Mouse (Mus musculus): ENCODE measurements around the gene Alox15. TPM values are rescaled to one million over a fixed set of nuclear protein-coding genes. Genes with fewer than 3 reads are reported as not detected.

Alox15 gene
- polyA plus RNA-seq, 1 experiment from 2014 or later, result 1.6 TPM

DNA sequence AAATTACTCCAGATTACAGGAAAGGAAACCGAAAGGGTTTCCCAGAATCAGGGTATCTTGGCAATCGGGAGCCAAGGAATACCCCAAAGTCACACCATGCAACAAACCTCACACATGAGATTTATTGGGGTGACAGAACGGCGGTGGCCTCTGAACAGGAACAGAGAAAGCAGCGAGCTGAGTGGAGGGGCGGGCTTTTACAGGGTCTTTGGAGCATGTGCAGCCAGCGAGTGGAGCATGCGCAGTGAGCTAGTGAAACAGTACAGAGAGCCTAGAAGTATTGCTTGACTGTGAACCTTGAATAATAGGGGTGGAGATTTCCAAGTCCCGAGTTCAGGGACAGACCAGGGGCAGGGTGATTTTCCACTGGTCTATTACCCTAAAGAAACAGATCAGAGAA lies 3.2 kb downstream of the Alox15 start:
- Histone ChIP-seq H3K9me3 (replicated peaks) (no peaks in the 10 kb centered on the region), H3K4me1 (replicated peaks) (peaks cover 7% of the 10 kb centered on the region; the same call in 1 of the 2 replicates), H3K36me3 (replicated peaks) (no peaks in the 10 kb centered on the region), H3K27ac (replicated peaks) (no peak overlapping the region), H3K4me2 (no peak overlapping the region), H3K27me3 (peaks cover 71% of the 10 kb centered on the region), H3K4me3 (replicated peaks) (no peak overlapping the region), H3K9ac (no peak overlapping the region)
- 65% methylated on average over 9 of the region's 9 CpGs for WGBS (ENCODE audit: insufficient replicate concordance)
- no peak for ATAC-seq (ENCODE audit: insufficient read depth)

DNA sequence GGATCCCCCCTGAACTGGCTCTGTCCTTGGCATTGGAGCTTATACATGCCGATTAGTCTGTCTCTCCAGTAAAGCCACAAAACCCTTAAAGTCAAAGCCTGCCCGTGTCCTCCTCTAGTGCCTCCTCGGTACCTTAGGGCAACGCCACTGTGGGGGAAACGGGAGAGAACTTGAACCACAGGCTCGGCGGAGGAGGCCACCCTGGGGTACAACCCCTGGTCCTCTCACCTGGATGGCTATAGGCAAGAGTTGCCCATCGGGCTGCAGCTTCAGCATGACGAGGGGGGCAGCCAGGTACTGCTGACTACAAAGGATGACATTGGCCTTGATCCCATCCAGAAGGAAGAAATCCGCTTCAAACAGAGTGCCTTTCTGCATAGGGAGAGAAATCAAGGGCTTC lies 4.0 kb downstream of the Alox15 start:
- no peak overlapping the region for H3K27ac ChIP-seq (replicated peaks)
- no peaks in the 10 kb centered on the region for H3K36me3 ChIP-seq (replicated peaks)
- peaks cover 7% of the 10 kb centered on the region; the same call in 1 of the 2 replicates for H3K4me1 ChIP-seq (replicated peaks)
- H3K9ac ChIP-seq, result no peak overlapping the region
- 59% methylated on average over 10 of the region's 10 CpGs for WGBS (ENCODE audit: insufficient replicate concordance)
- ATAC-seq (ENCODE audit: insufficient read depth), result no peak
- no peak overlapping the region for H3K4me3 ChIP-seq (replicated peaks)
- no peak overlapping the region for H3K4me2 ChIP-seq
- H3K9me3 ChIP-seq (replicated peaks), result no peaks in the 10 kb centered on the region
- H3K27me3 ChIP-seq, result peaks cover 63% of the 10 kb centered on the region

DNA sequence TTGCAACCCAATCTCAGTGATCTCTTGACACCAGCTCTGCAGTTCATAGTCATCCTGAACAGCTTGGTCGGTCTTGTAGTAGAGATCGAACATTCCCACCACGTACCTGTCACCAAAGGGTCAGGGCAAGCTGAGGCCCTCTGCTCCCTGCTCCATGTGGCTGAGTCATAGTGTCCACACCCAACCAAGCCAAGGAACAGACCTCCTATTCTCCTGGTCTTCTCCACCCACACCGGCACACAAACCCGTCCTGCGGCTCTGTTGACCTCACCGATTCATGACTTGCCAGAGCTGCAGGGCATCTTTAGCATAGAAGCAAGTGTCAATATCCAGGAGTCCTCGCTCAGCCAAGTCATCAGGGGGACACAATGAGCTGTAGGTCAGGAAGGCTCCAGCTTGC lies 6.3 kb downstream of the Alox15 start:
- H3K4me2 ChIP-seq, result no peak overlapping the region
- no peak overlapping the region for H3K9ac ChIP-seq
- H3K27me3 ChIP-seq, result peaks cover 40% of the 10 kb centered on the region
- 79% methylated on average over 8 of the region's 8 CpGs for WGBS (ENCODE audit: insufficient replicate concordance)
- H3K9me3 ChIP-seq (replicated peaks), result no peaks in the 10 kb centered on the region
- no peaks in the 10 kb centered on the region for H3K36me3 ChIP-seq (replicated peaks)
- no peak overlapping the region for H3K27ac ChIP-seq (replicated peaks)
- H3K4me1 ChIP-seq (replicated peaks), result no peaks in the 10 kb centered on the region
- no peak for ATAC-seq (ENCODE audit: insufficient read depth)
- no peak overlapping the region for H3K4me3 ChIP-seq (replicated peaks)

DNA sequence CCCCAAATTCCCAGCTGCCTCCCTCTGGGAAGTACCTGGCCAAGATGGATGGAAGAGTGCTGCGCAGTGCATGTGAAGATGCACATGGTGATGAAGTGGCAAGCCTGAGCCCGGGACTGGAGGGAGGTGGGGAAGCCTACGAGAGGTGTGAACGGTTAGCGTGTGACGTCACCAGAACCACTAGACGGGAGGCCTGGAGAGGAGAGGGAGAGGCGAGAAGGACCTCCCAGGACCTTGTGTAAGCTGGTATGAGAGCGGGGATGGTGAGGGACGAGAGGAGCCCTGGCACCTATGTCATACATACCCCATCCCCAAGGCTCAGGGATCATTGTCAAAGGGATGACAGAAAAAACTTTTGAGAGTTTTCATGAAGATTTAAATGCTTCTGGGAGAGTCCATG lies 6.8 kb downstream of the Alox15 start:
- WGBS (ENCODE audit: insufficient replicate concordance), result 57% methylated on average over 10 of the region's 10 CpGs
- ATAC-seq (ENCODE audit: insufficient read depth), result no peak
- no peak overlapping the region for H3K4me3 ChIP-seq (replicated peaks)
- H3K4me1 ChIP-seq (replicated peaks), result no peaks in the 10 kb centered on the region
- no peak overlapping the region for H3K27ac ChIP-seq (replicated peaks)
- peaks cover 35% of the 10 kb centered on the region for H3K27me3 ChIP-seq
- no peak overlapping the region for H3K4me2 ChIP-seq
- H3K9ac ChIP-seq, result no peak overlapping the region
- H3K9me3 ChIP-seq (replicated peaks), result no peaks in the 10 kb centered on the region
- H3K36me3 ChIP-seq (replicated peaks), result no peaks in the 10 kb centered on the region

DNA sequence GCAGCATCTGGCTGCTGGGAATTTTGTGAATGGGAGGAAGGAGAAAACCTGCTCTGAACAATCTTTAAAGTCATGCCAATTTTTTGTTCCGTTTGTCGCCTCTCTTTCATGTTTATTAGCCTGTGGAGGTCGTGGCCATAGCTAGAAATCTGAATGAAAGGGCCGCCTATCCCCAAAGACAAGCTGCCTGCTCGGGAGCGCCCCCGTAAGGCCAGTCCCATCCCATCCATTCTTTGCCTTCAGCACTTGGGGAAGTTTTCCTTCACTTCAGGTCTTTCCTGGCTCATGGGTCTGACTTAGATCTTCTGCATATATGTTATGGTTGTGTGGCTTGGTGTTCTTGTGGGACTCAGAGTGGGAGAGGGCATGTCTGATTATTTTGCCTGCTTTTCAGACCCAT lies 12.3 kb downstream of the Alox15 start:
- Histone ChIP-seq H3K27ac (replicated peaks) (no peak overlapping the region), H3K9me3 (replicated peaks) (no peaks in the 10 kb centered on the region), H3K4me2 (no peak overlapping the region), H3K36me3 (replicated peaks) (no peaks in the 10 kb centered on the region), H3K4me1 (replicated peaks) (no peaks in the 10 kb centered on the region), H3K9ac (no peak overlapping the region), H3K27me3 (no peaks in the 10 kb centered on the region), H3K4me3 (replicated peaks) (no peak overlapping the region)
- ATAC-seq (ENCODE audit: insufficient read depth), result no peak
- 36% methylated on average over 7 of the region's 7 CpGs for WGBS (ENCODE audit: insufficient replicate concordance)

DNA sequence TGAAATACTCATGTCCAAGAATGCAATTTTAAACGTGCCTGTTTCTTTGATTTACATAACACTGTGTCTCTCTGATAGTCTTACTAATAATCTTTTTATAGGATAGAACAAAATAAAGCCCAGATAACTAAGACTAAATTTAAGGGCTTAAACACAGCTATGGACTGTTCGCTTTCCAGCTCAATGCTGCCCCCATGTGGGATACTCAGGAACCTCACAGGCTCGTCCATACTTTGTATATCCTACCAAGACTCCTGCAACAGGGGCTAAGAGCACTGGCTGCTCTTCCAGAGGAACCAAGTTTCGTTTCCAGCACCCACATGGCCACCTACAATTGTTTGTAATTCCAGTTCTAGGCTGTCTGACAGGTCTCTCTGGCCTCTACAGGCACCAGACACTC lies 17.4 kb downstream of the Alox15 start:
- H3K27me3 ChIP-seq, result peaks cover 3% of the 10 kb centered on the region; the same call in 1 of the 2 replicates
- H3K9ac ChIP-seq, result no peak overlapping the region
- 16% methylated on average over 4 of the region's 4 CpGs for WGBS (ENCODE audit: insufficient replicate concordance)
- H3K36me3 ChIP-seq (replicated peaks), result no peaks in the 10 kb centered on the region
- no peak overlapping the region for H3K27ac ChIP-seq (replicated peaks)
- ATAC-seq (ENCODE audit: insufficient read depth), result no peak
- no peaks in the 10 kb centered on the region for H3K9me3 ChIP-seq (replicated peaks)
- no peak overlapping the region for H3K4me2 ChIP-seq
- no peak overlapping the region for H3K4me3 ChIP-seq (replicated peaks)
- no peaks in the 10 kb centered on the region for H3K4me1 ChIP-seq (replicated peaks)

DNA sequence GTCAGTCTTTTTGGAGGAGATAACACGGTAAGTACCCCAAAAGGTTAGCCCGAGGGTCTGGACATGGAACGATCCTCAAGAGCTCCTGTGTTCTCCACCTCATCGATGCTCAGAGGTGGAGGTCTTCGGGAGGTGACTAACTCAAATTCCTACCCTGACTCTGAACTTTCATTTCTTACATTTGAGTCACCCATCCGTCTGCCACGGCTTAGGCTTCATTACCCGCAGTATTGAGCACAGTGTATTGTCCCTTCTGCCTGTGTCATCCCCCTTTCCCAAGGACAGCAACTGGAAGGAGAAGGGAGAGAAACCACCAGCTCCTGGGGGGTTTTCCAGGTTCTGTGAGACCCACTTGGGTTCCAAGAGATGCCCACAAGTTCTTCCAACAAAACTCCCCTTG lies 27.1 kb downstream of the Alox15 start:
- WGBS (ENCODE audit: insufficient replicate concordance), result 73% methylated on average over 8 of the region's 8 CpGs
- peaks cover 49% of the 10 kb centered on the region for H3K27me3 ChIP-seq

DNA sequence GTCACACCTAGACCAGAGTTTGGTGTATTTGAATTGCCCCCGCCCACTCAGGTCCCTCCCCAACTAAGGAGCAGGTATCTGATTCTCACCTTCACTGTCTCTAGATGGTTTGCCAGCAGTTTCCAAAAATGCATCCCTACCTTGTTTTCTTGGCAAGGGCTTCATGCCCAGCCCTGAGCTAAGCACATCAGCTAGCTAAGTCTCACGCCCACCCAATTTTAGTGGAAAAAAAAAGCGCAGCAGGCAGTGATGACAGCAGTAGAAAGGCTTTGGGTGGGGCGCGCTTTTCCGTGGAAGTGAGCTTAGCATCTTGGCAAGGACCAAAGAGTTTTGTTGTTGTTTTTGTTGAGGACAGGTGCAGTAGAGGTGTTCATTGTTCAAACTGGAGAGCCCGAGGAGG lies 29.3 kb downstream of the Alox15 start, which contains the start of gene Alox12e:
Alox12e (minus strand) TSS at position 101 of the 400 bp plus-strand sequence.
- Histone ChIP-seq H3K27ac (replicated peaks) (no peak within 1 kb of the TSS), H3K9me3 (replicated peaks) (no peaks in the 10 kb centered on the region), H3K9ac (no peak within 1 kb of the TSS), H3K4me3 (replicated peaks) (no peak within 1 kb of the TSS), H3K4me2 (peak within 1 kb of the TSS; percentile 23), H3K27me3 (peaks cover 64% of the 10 kb centered on the region), H3K36me3 (replicated peaks) (no peaks in the 10 kb centered on the region), H3K4me1 (replicated peaks) (0 out of 2 replicates have a peak, but pooled peaks cover 3% of the 10 kb centered on the region)
- WGBS (ENCODE audit: insufficient replicate concordance), result 32% methylated on average over 7 of the region's 7 CpGs
- ATAC-seq (ENCODE audit: insufficient read depth), result no peak

More for the DNA sequence above, 27.1 kb downstream of the Alox15 start:
- Histone ChIP-seq H3K4me2 (no peak overlapping the region), H3K36me3 (replicated peaks) (no peaks in the 10 kb centered on the region), H3K27ac (replicated peaks) (no peak overlapping the region), H3K4me1 (replicated peaks) (0 out of 2 replicates have a peak, but pooled peaks cover 3% of the 10 kb centered on the region), H3K9ac (no peak overlapping the region), H3K4me3 (replicated peaks) (no peak overlapping the region), H3K9me3 (replicated peaks) (no peaks in the 10 kb centered on the region)
- no peak for ATAC-seq (ENCODE audit: insufficient read depth)

DNA sequence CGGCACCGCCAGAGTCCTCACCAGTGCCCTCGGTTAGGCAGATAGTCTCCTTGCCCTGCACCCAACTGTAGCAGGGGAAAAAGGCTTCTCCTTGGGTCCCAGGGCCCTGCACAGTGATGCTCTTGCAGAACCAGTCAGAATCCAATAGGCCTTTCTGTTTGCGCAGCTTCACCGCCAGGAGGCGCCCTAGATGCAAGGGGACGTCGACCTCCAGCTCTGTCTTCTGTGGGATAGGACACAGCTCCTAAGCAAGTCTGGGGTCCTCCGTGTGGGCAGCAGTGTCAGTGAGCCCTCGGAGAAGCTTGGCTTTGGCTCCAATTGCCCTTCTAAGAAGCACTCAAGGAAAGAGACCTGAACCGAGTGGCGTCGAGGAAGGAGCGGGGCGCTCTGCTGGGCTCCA lies 30.2 kb downstream of the Alox15 start:
- H3K4me1 ChIP-seq (replicated peaks), result 0 out of 2 replicates have a peak, but pooled peaks cover 3% of the 10 kb centered on the region
- H3K9ac ChIP-seq, result no peak overlapping the region
- H3K4me2 ChIP-seq, result peak overlapping the region; percentile 23
- WGBS (ENCODE audit: insufficient replicate concordance), result 5% methylated on average over 15 of the region's 15 CpGs
- H3K9me3 ChIP-seq (replicated peaks), result no peaks in the 10 kb centered on the region
- no peak for ATAC-seq (ENCODE audit: insufficient read depth)
- H3K4me3 ChIP-seq (replicated peaks), result no peak overlapping the region
- H3K36me3 ChIP-seq (replicated peaks), result no peaks in the 10 kb centered on the region
- H3K27ac ChIP-seq (replicated peaks), result no peak overlapping the region
- peaks cover 68% of the 10 kb centered on the region for H3K27me3 ChIP-seq

DNA sequence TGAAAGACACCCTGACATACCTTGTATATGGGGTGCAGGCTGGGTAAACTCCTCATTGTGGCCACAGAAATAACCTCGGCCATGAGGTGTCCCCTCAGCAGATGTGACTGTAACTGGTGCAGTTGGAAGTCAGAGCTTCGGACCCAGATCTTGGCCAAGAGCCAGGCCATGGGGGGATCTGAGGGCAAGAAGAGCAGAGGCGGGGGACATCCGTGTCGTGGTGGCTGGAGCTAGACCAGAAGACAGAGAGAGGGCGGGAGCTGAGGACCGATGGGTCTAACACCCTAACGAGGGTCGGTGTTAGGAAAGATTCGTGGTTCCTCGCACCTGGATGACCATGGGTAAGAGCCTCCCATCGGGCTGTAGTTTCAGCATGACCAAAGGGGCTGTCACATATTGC lies 32.2 kb downstream of the Alox15 start:
- ATAC-seq (ENCODE audit: insufficient read depth), result no peak
- Histone ChIP-seq H3K36me3 (replicated peaks) (no peaks in the 10 kb centered on the region), H3K27me3 (peaks cover 74% of the 10 kb centered on the region), H3K4me1 (replicated peaks) (0 out of 2 replicates have a peak, but pooled peaks cover 3% of the 10 kb centered on the region), H3K4me2 (no peak overlapping the region), H3K27ac (replicated peaks) (no peak overlapping the region), H3K9me3 (replicated peaks) (no peaks in the 10 kb centered on the region), H3K4me3 (replicated peaks) (no peak overlapping the region), H3K9ac (no peak overlapping the region)
- WGBS (ENCODE audit: insufficient replicate concordance), result 63% methylated on average over 12 of the region's 12 CpGs

DNA sequence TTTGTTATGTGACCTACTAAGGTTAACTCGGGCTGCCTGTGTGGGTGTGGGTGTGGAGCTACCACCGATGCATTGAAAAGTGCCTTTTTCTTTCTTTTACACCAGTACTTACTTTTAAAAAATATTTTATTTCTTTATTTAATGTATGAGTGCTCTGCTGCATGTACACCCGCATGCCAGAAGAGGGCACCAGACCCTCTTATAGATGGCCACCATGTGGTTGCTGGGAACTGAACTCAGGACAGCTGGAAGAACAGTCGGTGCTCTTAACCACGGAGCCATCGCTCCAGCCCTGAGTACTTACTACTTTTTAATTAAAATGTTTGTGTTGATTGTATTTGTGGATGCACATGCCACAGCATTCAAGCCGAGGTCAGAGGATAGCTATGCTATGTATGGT lies 38.0 kb downstream of the Alox15 start:
- Histone ChIP-seq H3K4me1 (replicated peaks) (no peaks in the 10 kb centered on the region), H3K27me3 (peaks cover 38% of the 10 kb centered on the region), H3K9me3 (replicated peaks) (no peaks in the 10 kb centered on the region), H3K36me3 (replicated peaks) (no peaks in the 10 kb centered on the region), H3K4me3 (replicated peaks) (no peak overlapping the region), H3K27ac (replicated peaks) (no peak overlapping the region), H3K9ac (no peak overlapping the region), H3K4me2 (no peak overlapping the region)
- WGBS (ENCODE audit: insufficient replicate concordance), result 17% methylated on average over 7 of the region's 7 CpGs
- ATAC-seq (ENCODE audit: insufficient read depth), result no peak

DNA sequence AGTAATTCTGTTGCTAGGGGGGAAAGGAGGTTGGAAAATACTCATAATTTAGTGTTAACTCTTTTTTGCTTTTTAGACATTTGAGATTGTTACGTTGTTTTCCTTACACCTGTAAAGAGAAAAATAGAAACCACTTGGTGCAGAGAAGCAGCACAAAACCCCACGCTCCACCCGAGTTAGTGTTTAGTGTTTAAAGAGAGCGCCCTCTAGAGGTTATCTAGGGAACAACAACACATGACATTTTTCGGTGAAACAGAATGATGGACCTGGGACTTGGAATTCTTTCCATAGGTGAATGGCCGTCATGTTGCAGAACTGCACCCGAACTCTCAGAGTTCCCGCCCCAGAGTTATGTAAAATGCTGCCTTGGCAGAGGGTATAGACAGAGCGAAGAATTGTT lies 42.5 kb downstream of the Alox15 start:
- H3K4me3 ChIP-seq (replicated peaks), result no peak overlapping the region
- no peak overlapping the region for H3K27ac ChIP-seq (replicated peaks)
- ATAC-seq (ENCODE audit: insufficient read depth), result no peak
- H3K9ac ChIP-seq, result no peak overlapping the region
- 11% methylated on average over 9 of the region's 9 CpGs for WGBS (ENCODE audit: insufficient replicate concordance)
- H3K9me3 ChIP-seq (replicated peaks), result no peaks in the 10 kb centered on the region
- no peak overlapping the region for H3K4me2 ChIP-seq
- H3K27me3 ChIP-seq, result peaks cover 14% of the 10 kb centered on the region; the same call in 1 of the 2 replicates
- H3K4me1 ChIP-seq (replicated peaks), result no peaks in the 10 kb centered on the region
- no peaks in the 10 kb centered on the region for H3K36me3 ChIP-seq (replicated peaks)
